Mouse (Mus musculus) intestine, postnatal 0 days (tissue): ENCODE data around the gene Slco2a1. TPM values are rescaled to one million over a fixed set of nuclear protein-coding genes. Genes with fewer than 3 reads are reported as not detected.
A peak's percentile ranks its signal among the peaks of the same experiment; 100 is the strongest.

Source experiments
- ATAC-seq: fragments of 200-750 bp; cut with Nextera tagmentation; 2 replicates; pipeline ENCODE4 v1.8.0; 2017; ENCODE audit warnings: mild to moderate bottlenecking, moderate TSS enrichment, moderate library complexity
- H3K27ac ChIP-seq: fragments of 300-500 bp; sonication (generic); 2 replicates; pipeline ENCODE4 v1.5.1; 2014; ENCODE audit warnings: mild to moderate bottlenecking, low read depth, low read length, moderate library complexity
- H3K27me3 ChIP-seq: fragments of 300-500 bp; sonication (generic); replicated peaks from 2 replicates; pipeline ENCODE4 v1.6.1; 2014; ENCODE audit warnings: low read length, mixed read lengths; ENCODE audit not compliant: control insufficient read depth, insufficient read depth
- H3K36me3 ChIP-seq: fragments of 300-500 bp; sonication (generic); 2 replicates; pipeline ENCODE4 v1.6.1; 2014; ENCODE audit warnings: mild to moderate bottlenecking, moderate library complexity; ENCODE audit not compliant: control insufficient read depth, insufficient read depth
- H3K4me1 ChIP-seq: fragments of 300-500 bp; sonication (generic); replicated peaks from 2 replicates; pipeline ENCODE4 v1.6.1; 2014; ENCODE audit warnings: antibody characterized with exemption, low read length, mixed read lengths; ENCODE audit not compliant: control insufficient read depth, insufficient read depth
- H3K4me2 ChIP-seq: fragments of 300-500 bp; sonication (generic); replicated peaks from 2 replicates; pipeline ENCODE4 v1.6.1; 2014; ENCODE audit warnings: low read depth, mild to moderate bottlenecking, moderate library complexity
- H3K4me3 ChIP-seq: fragments of 300-500 bp; sonication (generic); 2 replicates; pipeline ENCODE4 v1.5.1; 2014; ENCODE audit warnings: low read depth, low read length
- H3K9ac ChIP-seq: fragments of 300-500 bp; sonication (generic); 2 replicates; pipeline ENCODE4 v1.6.1; 2014; ENCODE audit warnings: mild to moderate bottlenecking, low read depth, low read length
- H3K9me3 ChIP-seq: fragments of 300-500 bp; sonication (generic); 2 replicates; pipeline ENCODE4 v1.6.1; 2016; ENCODE audit warnings: mixed run types; ENCODE audit not compliant: control insufficient read depth
- CTCF ChIP-seq: sonication (generic); IDR thresholded peaks from 2 replicates; pipeline ENCODE4 v1.5.1; 2016; ENCODE audit warnings: low read depth, mild to moderate bottlenecking, control low read depth, antibody characterized with exemption, moderate library complexity
- WGBS: fragments of 180-500 bp; shearing (Covaris S2); extraction: QIAGEN DNeasy Blood & Tissue Kit; methylation state at CpG from one replicate; pipeline ENCODE4 v1.1.7; 2014; 5-methylcytosine and 5-hydroxymethylcytosine counted together
- polyA plus RNA-seq: library from polyadenylated mRNA; unstranded; fragments of >200 nt; fragmentation: Nextera tagmentation; extraction: Ambion mirVana; gene quantifications from 2 replicates; pipeline ENCODE4 v1.2.1, GENCODE M21; 2015

Gene Slco2a1
- 41.2 and 45.9 TPM in 2 replicates for polyA plus RNA-seq

DNA sequence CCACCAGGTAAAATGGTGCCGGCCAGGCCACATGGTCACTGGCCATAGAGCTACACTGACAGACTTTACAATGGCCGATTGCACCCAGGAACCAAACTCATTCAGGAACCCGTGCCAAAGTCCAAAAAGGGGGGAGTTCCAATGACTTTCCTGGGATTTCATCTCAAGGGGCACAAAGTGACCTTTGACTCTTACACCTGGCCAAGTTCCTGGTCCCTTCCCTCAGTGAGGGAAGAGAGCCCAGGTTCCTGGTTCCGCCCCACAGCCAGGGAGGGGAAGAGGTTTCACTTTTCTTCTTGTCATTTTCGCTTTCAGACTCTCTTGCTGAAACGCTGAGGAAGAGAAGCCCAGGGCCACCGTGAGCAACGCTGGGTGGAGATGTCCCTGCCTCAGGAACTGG, at the start of gene Slco2a1:
Slco2a1 (plus strand) TSS at position 251 of the 400 bp plus-strand sequence.
- peak; percentile 89 for ATAC-seq
- no peak for TF ChIP-seq CTCF
- H3K4me2 ChIP-seq: peak within 1 kb of the TSS; percentile 40
- 44% methylated on average over 8 of the region's 8 CpGs for WGBS
- no peaks in the 10 kb centered on the region for H3K4me1 ChIP-seq
- H3K36me3 ChIP-seq: no peaks in the 10 kb centered on the region
- peak within 1 kb of the TSS; percentile 57 for H3K27ac ChIP-seq
- H3K9ac ChIP-seq: no peak within 1 kb of the TSS
- no peaks in the 10 kb centered on the region for H3K9me3 ChIP-seq
- H3K27me3 ChIP-seq: no peaks in the 10 kb centered on the region
- H3K4me3 ChIP-seq: no peak within 1 kb of the TSS

DNA sequence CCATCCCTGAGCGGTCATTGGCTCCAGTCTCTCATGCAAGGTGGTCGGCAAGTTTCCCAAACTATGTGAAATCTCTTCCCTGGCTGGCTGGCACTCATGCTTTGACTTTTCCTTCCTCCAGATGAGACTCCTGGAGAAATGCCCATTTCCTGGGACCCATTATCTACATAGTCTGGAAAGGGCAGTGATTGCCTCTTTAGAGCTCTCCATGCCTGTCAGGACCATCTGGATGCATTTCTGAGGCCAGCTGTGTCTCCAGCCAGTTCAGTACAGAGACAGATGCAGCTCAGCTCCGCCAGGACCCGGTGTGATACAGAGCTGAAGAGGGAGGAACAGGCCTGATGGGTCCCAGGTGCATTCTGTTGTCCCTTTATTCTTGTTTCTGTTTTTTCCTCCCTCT, 46.3 kb upstream of the Slco2a1 start:
- Histone ChIP-seq H3K27me3 (no peaks in the 10 kb centered on the region), H3K4me3 (no peak overlapping the region), H3K9ac (no peak overlapping the region), H3K4me2 (no peak overlapping the region), H3K4me1 (no peaks in the 10 kb centered on the region), H3K9me3 (no peaks in the 10 kb centered on the region), H3K27ac (no peak overlapping the region), H3K36me3 (no peaks in the 10 kb centered on the region)
- no peak for ATAC-seq
- no peak for TF ChIP-seq CTCF
- WGBS: 66% methylated on average over 4 of the region's 4 CpGs

DNA sequence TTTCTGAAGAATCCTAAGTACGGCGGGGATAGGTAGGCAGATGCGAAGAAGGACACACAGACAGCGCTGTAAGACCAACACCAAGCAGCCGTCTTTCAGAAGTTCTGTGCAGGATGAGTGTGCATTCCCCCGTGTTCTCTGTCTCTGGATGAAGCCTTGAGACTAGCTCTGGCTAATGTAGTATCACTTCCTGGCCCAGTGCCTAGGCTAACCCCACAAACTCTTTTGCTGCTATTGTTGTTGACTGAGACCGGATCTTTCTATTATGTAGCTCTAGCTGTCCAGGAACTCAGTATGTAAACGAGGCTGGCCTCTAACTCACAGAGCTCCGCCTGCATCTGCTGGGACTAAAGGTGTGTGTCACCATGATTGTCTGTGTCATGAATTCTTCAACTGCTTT, 43.6 kb upstream of the Slco2a1 start:
- no peaks in the 10 kb centered on the region for H3K4me1 ChIP-seq
- TF ChIP-seq CTCF: no peak
- H3K9me3 ChIP-seq: no peaks in the 10 kb centered on the region
- no peaks in the 10 kb centered on the region for H3K27me3 ChIP-seq
- no peak for ATAC-seq
- WGBS: 85% methylated on average over 9 of the region's 9 CpGs
- no peak overlapping the region for H3K27ac ChIP-seq
- H3K4me2 ChIP-seq: no peak overlapping the region
- no peaks in the 10 kb centered on the region for H3K36me3 ChIP-seq
- H3K4me3 ChIP-seq: no peak overlapping the region
- H3K9ac ChIP-seq: no peak overlapping the region

DNA sequence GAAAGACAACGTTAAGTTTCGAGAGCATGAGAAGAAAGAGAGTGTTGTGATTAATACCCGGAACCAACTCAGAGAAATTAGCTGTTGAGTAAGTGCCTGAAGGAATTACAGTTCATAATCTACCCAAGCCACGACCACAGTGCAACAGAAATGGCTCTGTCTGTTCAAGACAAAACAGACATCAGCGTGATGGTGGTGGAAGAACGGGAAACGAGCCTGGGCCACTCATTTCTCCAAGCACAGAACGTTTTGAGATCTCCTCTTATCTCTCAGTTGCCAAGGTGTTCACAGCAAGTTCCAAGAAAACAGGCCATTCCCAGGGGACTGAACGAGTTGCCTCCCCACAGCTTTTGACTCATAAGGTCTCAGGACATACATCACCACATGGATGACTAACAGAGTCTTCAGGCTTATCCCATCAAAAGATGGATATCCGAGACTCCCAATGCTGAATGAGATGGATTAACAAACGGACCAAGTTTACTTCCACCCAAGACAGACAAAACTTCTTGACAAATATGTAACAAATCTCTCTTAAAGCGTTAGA, 42.0 kb upstream of the Slco2a1 start:
- Histone ChIP-seq H3K9ac (no peak overlapping the region), H3K4me2 (no peak overlapping the region), H3K27me3 (no peaks in the 10 kb centered on the region), H3K36me3 (no peaks in the 10 kb centered on the region), H3K27ac (no peak overlapping the region), H3K9me3 (no peaks in the 10 kb centered on the region), H3K4me1 (no peaks in the 10 kb centered on the region), H3K4me3 (no peak overlapping the region)
- TF ChIP-seq CTCF: no peak
- no peak for ATAC-seq
- 80% methylated on average over 12 of the region's 12 CpGs for WGBS

DNA sequence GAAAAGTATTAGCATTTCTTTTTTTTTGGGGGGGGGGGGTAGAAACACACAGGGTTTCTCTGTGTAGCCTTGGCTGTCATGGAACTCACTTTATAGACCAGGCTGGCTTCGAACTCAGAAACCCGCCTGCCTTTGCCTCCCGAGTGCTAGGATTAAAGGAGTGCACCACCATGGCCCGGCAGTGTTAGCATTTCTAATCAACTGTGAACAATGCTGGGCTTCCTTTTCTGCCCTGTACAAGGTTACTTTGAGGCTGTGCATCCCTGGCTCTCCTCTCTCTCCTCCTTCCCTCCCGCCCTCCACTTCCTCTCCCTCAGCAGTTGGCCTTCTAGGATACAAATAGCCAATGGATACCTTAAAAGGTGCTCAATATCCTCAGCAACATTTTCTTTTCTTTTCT, 39.8 kb upstream of the Slco2a1 start:
- Histone ChIP-seq H3K4me1 (no peaks in the 10 kb centered on the region), H3K9me3 (no peaks in the 10 kb centered on the region), H3K4me3 (no peak overlapping the region), H3K9ac (no peak overlapping the region), H3K4me2 (no peak overlapping the region), H3K36me3 (no peaks in the 10 kb centered on the region), H3K27me3 (no peaks in the 10 kb centered on the region), H3K27ac (no peak overlapping the region)
- no peak for ATAC-seq
- TF ChIP-seq CTCF: no peak
- WGBS: 84% methylated on average over 5 of the region's 5 CpGs

DNA sequence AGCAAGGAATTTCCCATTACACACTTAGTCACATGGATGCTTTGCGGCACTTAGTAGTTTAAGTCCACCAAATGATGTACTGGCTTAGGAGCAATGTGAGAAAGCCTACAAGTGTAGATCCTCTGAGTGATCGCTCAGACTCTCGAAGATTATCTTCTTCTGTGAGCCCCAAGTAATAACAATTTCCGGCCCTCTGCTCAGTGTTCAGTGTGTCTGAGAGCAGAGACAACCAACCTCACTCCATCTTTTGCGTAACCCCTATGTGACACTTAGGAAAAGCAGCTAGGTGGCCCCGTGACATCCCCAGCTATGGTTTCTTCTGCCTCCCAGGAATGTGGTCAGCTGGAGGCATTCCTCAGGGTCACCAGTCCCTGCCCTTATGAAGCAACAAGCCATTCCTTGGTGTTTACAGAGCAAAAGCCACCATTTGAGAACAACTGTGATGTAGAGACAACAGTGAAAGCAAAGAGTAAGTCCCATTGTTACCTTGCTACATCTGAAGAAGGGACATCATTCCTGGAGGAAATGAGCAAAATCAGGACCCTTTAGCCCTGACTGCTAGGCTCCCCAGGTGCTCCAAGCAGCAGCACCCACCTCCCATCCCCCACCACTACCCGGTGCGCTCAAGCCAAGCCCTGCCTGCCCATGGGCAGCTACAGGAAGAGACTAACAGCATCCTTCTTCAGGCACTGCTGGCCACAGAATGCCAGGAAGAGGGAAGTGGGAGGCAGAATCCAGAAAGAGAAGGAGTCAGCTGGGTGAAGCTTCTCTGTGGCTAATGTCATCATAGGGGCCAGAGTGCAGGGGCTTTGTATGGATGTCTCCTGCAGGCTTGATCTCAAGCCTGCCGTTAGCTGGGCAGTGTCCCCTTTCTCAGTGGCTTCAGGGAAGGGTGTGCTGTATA, 37.2 kb upstream of the Slco2a1 start:
- H3K9me3 ChIP-seq: no peaks in the 10 kb centered on the region
- no peak overlapping the region for H3K9ac ChIP-seq
- WGBS: 84% methylated on average over 9 of the region's 9 CpGs
- H3K4me3 ChIP-seq: no peak overlapping the region
- no peaks in the 10 kb centered on the region for H3K4me1 ChIP-seq
- no peak overlapping the region for H3K27ac ChIP-seq
- H3K4me2 ChIP-seq: no peak overlapping the region
- no peaks in the 10 kb centered on the region for H3K27me3 ChIP-seq
- no peak for TF ChIP-seq CTCF
- ATAC-seq: no peak
- H3K36me3 ChIP-seq: no peaks in the 10 kb centered on the region
